Mouse (Mus musculus): ENCODE results near the gene Xrn1.

GRCm38 (mm10) chr9:96087671-96088070, 133.1 kb downstream of the Xrn1 start:
- TF ChIP-seq CTCF (IDR thresholded peaks at IDR 0.05; ENCODE audit: borderline replicate concordance, control insufficient read depth, extremely low read depth, insufficient read depth, low read length, poor library complexity) (no peak), POLR2A (IDR thresholded peaks at IDR 0.05; ENCODE audit: control insufficient read depth, extremely low read depth, insufficient read depth, low read length, poor library complexity) (no peak)
